8 mouse cellular contexts compared by ENCODE assay signal in the genomic region with DNA sequence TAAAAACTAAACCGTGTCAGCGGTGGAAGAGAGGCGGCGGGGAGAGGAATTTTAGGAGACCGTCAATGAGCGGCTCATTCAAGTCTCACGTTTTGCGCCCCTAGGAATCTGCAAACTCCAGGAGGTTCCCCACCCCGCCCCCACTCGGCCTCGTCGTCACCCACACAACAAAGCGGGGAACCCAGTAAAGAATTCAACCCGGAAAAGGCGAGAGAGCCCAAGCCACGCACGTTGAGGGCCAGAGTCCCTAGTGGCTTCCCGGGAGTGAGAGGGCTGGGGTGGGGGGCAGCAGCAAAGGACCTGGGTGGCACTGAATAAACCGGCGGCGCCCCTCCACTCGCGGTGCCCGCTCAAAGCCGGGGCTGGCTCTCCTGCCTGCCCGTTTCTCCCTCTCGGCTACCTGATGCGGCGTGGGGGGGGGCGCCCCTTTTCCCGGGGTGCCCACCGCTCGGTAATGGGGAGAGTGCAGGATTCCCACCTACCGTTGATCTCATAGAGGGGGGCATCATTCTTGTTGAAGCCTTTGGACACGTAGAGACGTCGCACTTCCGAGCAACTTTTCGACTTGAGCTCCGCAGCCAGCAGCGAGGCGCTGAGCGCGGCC. TPM values are rescaled to one million over a fixed set of nuclear protein-coding genes. Genes with fewer than 3 reads are reported as not detected.
DNase-seq lines count a peak whose midpoint lies in the region; ATAC-seq and TF ChIP-seq lines count a peak whose summit lies in the region.

No protein-coding gene starts in this region.

- no peak for ATAC-seq in cerebellum, adult (ENCODE audit: insufficient number of reproducible peaks, low FRiP score, low TSS enrichment)
- 0 out of 2 replicates have a peak, but pooled peaks have one; percentile 4 for ATAC-seq in hindbrain, postnatal 0 days
- ATAC-seq in lung, embryonic 15.5 days (ENCODE audit: borderline replicate concordance, extremely low read depth, low FRiP score, low TSS enrichment), result peak; percentile 4; the same call in 1 of the 2 replicates

- H3K27me3 ChIP-seq in erythroblast, embryonic 14.5 days (ENCODE audit: control insufficient read depth), result peaks cover 38% of the 10 kb centered on the region
- H3K27me3 ChIP-seq in hindbrain, postnatal 0 days (ENCODE audit: insufficient read depth, low read length), result no peaks in the 10 kb centered on the region
- H3K27me3 ChIP-seq in lung, embryonic 15.5 days, result no peaks in the 10 kb centered on the region; the same call in 1 of the 2 replicates

- 31% methylated on average over 43 of the region's 44 CpGs for WGBS in hindbrain, postnatal 0 days
- WGBS in lung, embryonic 15.5 days, result 18% methylated on average over 41 of the region's 44 CpGs

- no peak overlapping the region for H3K27ac ChIP-seq in hindbrain, postnatal 0 days
- H3K27ac ChIP-seq in lung, embryonic 15.5 days, result peak overlapping the region; percentile 61

- H3K4me1 ChIP-seq in erythroblast, embryonic 14.5 days (ENCODE audit: control insufficient read depth), result peaks cover 25% of the 10 kb centered on the region
- no peaks in the 10 kb centered on the region for H3K4me1 ChIP-seq in hindbrain, postnatal 0 days (ENCODE audit: insufficient read depth, low read length)
- H3K4me1 ChIP-seq in lung, embryonic 15.5 days, result 0 out of 2 replicates have a peak, but pooled peaks cover 11% of the 10 kb centered on the region

- no peaks in the 10 kb centered on the region for H3K36me3 ChIP-seq in erythroblast, embryonic 14.5 days (ENCODE audit: control insufficient read depth)
- no peaks in the 10 kb centered on the region for H3K36me3 ChIP-seq in hindbrain, postnatal 0 days (ENCODE audit: insufficient read depth, low read length)
- H3K36me3 ChIP-seq in lung, embryonic 15.5 days, result no peaks in the 10 kb centered on the region

- peaks cover 12% of the 10 kb centered on the region for H3K9me3 ChIP-seq in erythroblast, embryonic 14.5 days (ENCODE audit: control insufficient read depth, low read length)
- no peaks in the 10 kb centered on the region for H3K9me3 ChIP-seq in hindbrain, postnatal 0 days (ENCODE audit: low read length)
- no peaks in the 10 kb centered on the region for H3K9me3 ChIP-seq in lung, embryonic 15.5 days

- peak overlapping the region; percentile 46; the same call in 1 of the 2 replicates for H3K9ac ChIP-seq in hindbrain, postnatal 0 days (replicated peaks; ENCODE audit: low read length)
- H3K9ac ChIP-seq in lung, embryonic 15.5 days, result peak overlapping the region; percentile 63

- no peak for TF ChIP-seq CTCF in hindbrain, postnatal 0 days (IDR thresholded peaks at IDR 0.05; ENCODE audit: low read depth)

- DNase-seq in cerebellum, postnatal 25 days, result peak; percentile 5
- peak; percentile 22 for DNase-seq in 3T3-L1 (ENCODE audit: low read depth, low spot score)
- no peak for DNase-seq in hindbrain, postnatal 0 days (ENCODE audit: low spot score)
- DNase-seq in urinary bladder, postnatal 36 days (ENCODE audit: low spot score in 2 of 2), result peak; percentile 5 to 12
- no peak for DNase-seq in thymus, postnatal 0 days (ENCODE audit: low spot score)

- peak overlapping the region; percentile 71 for H3K4me2 ChIP-seq in hindbrain, postnatal 0 days (ENCODE audit: low read depth, low read length)
- H3K4me2 ChIP-seq in lung, embryonic 15.5 days, result peak overlapping the region; percentile 68

- H3K4me3 ChIP-seq in erythroblast, embryonic 14.5 days (replicated peaks), result peak overlapping the region; percentile 71
- peak overlapping the region; percentile 48 for H3K4me3 ChIP-seq in hindbrain, postnatal 0 days (ENCODE audit: low read length)
- H3K4me3 ChIP-seq in lung, embryonic 15.5 days, result peak overlapping the region; percentile 60

RNA-seq across cellular contexts. Expression of gene Gpc4, which starts 0.8 kb away (rescaled TPM):
- polyA plus RNA-seq in erythroblast, embryonic 14.5 days (2012), result 0.23 and 0.38 TPM in 2 replicates
- 3.1 and 3.2 TPM in 2 replicates for total RNA-seq in hindbrain, postnatal 0 days (2014; rRNA removed)
- polyA plus RNA-seq in hindbrain, postnatal 0 days (2015; fragmentation: Nextera tagmentation; extraction: Ambion mirVana), result 9.7 and 10.3 TPM in 2 replicates
- polyA plus RNA-seq in lung, embryonic 15.5 days (2015; fragmentation: Nextera tagmentation; extraction: Ambion mirVana), result 36.7 and 40.2 TPM in 2 replicates
- polyA plus RNA-seq in thymus, postnatal 0 days (2015; fragmentation: Nextera tagmentation; extraction: Ambion mirVana), result 7.1 and 7.6 TPM in 2 replicates

Comparison
In these comparisons a context has a peak if more than half of its experiments do, and no peak if none do; other contexts are left out.
1. DNase-seq: peak in cerebellum, postnatal 25 days (2 of 2), 3T3-L1 (single experiment) and urinary bladder, postnatal 36 days (2 of 2); none in hindbrain, postnatal 0 days (single experiment) and thymus, postnatal 0 days (single experiment).
2. Peak in every context shown above with its lines, with median percentiles within 50 percentile points of each other: H3K4me3 ChIP-seq.